Mouse (Mus musculus): ENCODE data around the gene Siah2. TPM values are rescaled to one million over a fixed set of nuclear protein-coding genes. Genes with fewer than 3 reads are reported as not detected.

Siah2 gene
- polyA plus RNA-seq, 1 experiment from 2014 or later, result 4.1 TPM

- no peaks in the 10 kb centered on the region for H3K27me3 ChIP-seq (replicated peaks; ENCODE audit: insufficient read depth, low read length)
- no peak overlapping the region for H3K27ac ChIP-seq (ENCODE audit: low read length)
- no peak overlapping the region for H3K9ac ChIP-seq (replicated peaks; ENCODE audit: low read depth)
- no peak overlapping the region for H3K4me2 ChIP-seq (replicated peaks; ENCODE audit: low read depth, low read length)
- no peak for DNase-seq (ENCODE audit: low spot score)
- H3K36me3 ChIP-seq (ENCODE audit: insufficient read depth, low read length), result no peaks in the 10 kb centered on the region
- no peaks in the 10 kb centered on the region for H3K9me3 ChIP-seq (ENCODE audit: low read length)
- no peak for ATAC-seq
- 67% methylated on average over 1 of the region's 1 CpGs for WGBS
- no peaks in the 10 kb centered on the region for H3K4me1 ChIP-seq (ENCODE audit: insufficient read depth, low read depth, low read length)
- H3K4me3 ChIP-seq (ENCODE audit: low read depth, low read length), result no peak overlapping the region
- no peak for TF ChIP-seq EP300 (IDR thresholded peaks at IDR 0.05)
- no peak for TF ChIP-seq CTCF (IDR thresholded peaks at IDR 0.05)
Measured at GRCm38 (mm10) chr3:58701441-58701840, 9.2 kb upstream of the Siah2 start.

GRCm38 (mm10) chr3:58697926-58698325 lies 5.7 kb upstream of the Siah2 start:
- Histone ChIP-seq H3K36me3 (ENCODE audit: insufficient read depth, low read length) (no peaks in the 10 kb centered on the region), H3K4me3 (ENCODE audit: low read depth, low read length) (no peak overlapping the region), H3K27me3 (replicated peaks; ENCODE audit: insufficient read depth, low read length) (0 out of 2 replicates have a peak, but pooled peaks cover 4% of the 10 kb centered on the region), H3K9me3 (ENCODE audit: low read length) (no peaks in the 10 kb centered on the region), H3K4me1 (ENCODE audit: insufficient read depth, low read depth, low read length) (no peaks in the 10 kb centered on the region; the same call in 1 of the 2 replicates), H3K4me2 (replicated peaks; ENCODE audit: low read depth, low read length) (no peak overlapping the region), H3K27ac (ENCODE audit: low read length) (no peak overlapping the region), H3K9ac (replicated peaks; ENCODE audit: low read depth) (no peak overlapping the region)
- DNase-seq (ENCODE audit: low spot score), result no peak
- no peak for TF ChIP-seq EP300 (IDR thresholded peaks at IDR 0.05)
- TF ChIP-seq CTCF (IDR thresholded peaks at IDR 0.05), result no peak
- no peak for ATAC-seq
- WGBS, result 72% methylated on average over 4 of the region's 4 CpGs

- WGBS, result 47% methylated on average over 3 of the region's 3 CpGs
- TF ChIP-seq EP300 (IDR thresholded peaks at IDR 0.05) (no peak), CTCF (IDR thresholded peaks at IDR 0.05) (no peak)
- ATAC-seq, result no peak
Measured at GRCm38 (mm10) chr3:58696806-58697205, 4.6 kb upstream of the Siah2 start.

GRCm38 (mm10) chr3:58695507-58695906 lies 3.3 kb upstream of the Siah2 start:
- H3K27ac ChIP-seq (ENCODE audit: low read length), result no peak overlapping the region
- 0 out of 2 replicates have a peak, but pooled peaks cover 4% of the 10 kb centered on the region for H3K27me3 ChIP-seq (replicated peaks; ENCODE audit: insufficient read depth, low read length)
- H3K9ac ChIP-seq (replicated peaks; ENCODE audit: low read depth), result no peak overlapping the region
- no peaks in the 10 kb centered on the region; the same call in none of the 2 replicates for H3K4me1 ChIP-seq (ENCODE audit: insufficient read depth, low read depth, low read length)
- H3K4me2 ChIP-seq (replicated peaks; ENCODE audit: low read depth, low read length), result no peak overlapping the region
- WGBS, result 31% methylated on average over 7 of the region's 7 CpGs
- H3K9me3 ChIP-seq (ENCODE audit: low read length), result no peaks in the 10 kb centered on the region
- ATAC-seq, result no peak
- H3K4me3 ChIP-seq (ENCODE audit: low read depth, low read length), result no peak overlapping the region
- H3K36me3 ChIP-seq (ENCODE audit: insufficient read depth, low read length), result no peaks in the 10 kb centered on the region
- DNase-seq (ENCODE audit: low spot score), result no peak
- TF ChIP-seq CTCF (IDR thresholded peaks at IDR 0.05), result no peak
- TF ChIP-seq EP300 (IDR thresholded peaks at IDR 0.05), result no peak

More at GRCm38 (mm10) chr3:58696806-58697205, 4.6 kb upstream of the Siah2 start:
- no peak overlapping the region for H3K4me2 ChIP-seq (replicated peaks; ENCODE audit: low read depth, low read length)
- H3K27ac ChIP-seq (ENCODE audit: low read length), result no peak overlapping the region
- H3K27me3 ChIP-seq (replicated peaks; ENCODE audit: insufficient read depth, low read length), result 0 out of 2 replicates have a peak, but pooled peaks cover 4% of the 10 kb centered on the region
- H3K4me3 ChIP-seq (ENCODE audit: low read depth, low read length), result no peak overlapping the region
- H3K9me3 ChIP-seq (ENCODE audit: low read length), result no peaks in the 10 kb centered on the region
- DNase-seq (ENCODE audit: low spot score), result no peak
- no peaks in the 10 kb centered on the region for H3K36me3 ChIP-seq (ENCODE audit: insufficient read depth, low read length)
- H3K4me1 ChIP-seq (ENCODE audit: insufficient read depth, low read depth, low read length), result no peaks in the 10 kb centered on the region; the same call in none of the 2 replicates
- no peak overlapping the region for H3K9ac ChIP-seq (replicated peaks; ENCODE audit: low read depth)

- Histone ChIP-seq H3K9me3 (ENCODE audit: low read length) (no peaks in the 10 kb centered on the region), H3K4me2 (replicated peaks; ENCODE audit: low read depth, low read length) (no peak overlapping the region), H3K4me1 (ENCODE audit: insufficient read depth, low read depth, low read length) (no peaks in the 10 kb centered on the region; the same call in none of the 2 replicates), H3K9ac (replicated peaks; ENCODE audit: low read depth) (no peak overlapping the region), H3K4me3 (ENCODE audit: low read depth, low read length) (no peak overlapping the region), H3K27me3 (replicated peaks; ENCODE audit: insufficient read depth, low read length) (0 out of 2 replicates have a peak, but pooled peaks cover 4% of the 10 kb centered on the region), H3K36me3 (ENCODE audit: insufficient read depth, low read length) (no peaks in the 10 kb centered on the region), H3K27ac (ENCODE audit: low read length) (no peak overlapping the region)
- ATAC-seq, result no peak
- 87% methylated on average over 1 of the region's 1 CpGs for whole genome bisulfite sequencing
- TF ChIP-seq EP300 (IDR thresholded peaks at IDR 0.05), result no peak
- no peak for TF ChIP-seq CTCF (IDR thresholded peaks at IDR 0.05)
- DNase-seq (ENCODE audit: low spot score), result no peak
Measured at GRCm38 (mm10) chr3:58695044-58695443, 2.8 kb upstream of the Siah2 start.

GRCm38 (mm10) chr3:58693331-58693730 lies 1.1 kb upstream of the Siah2 start:
- Histone ChIP-seq H3K4me1 (ENCODE audit: insufficient read depth, low read depth, low read length) (no peaks in the 10 kb centered on the region; the same call in none of the 2 replicates), H3K27me3 (replicated peaks; ENCODE audit: insufficient read depth, low read length) (0 out of 2 replicates have a peak, but pooled peaks cover 4% of the 10 kb centered on the region), H3K36me3 (ENCODE audit: insufficient read depth, low read length) (no peaks in the 10 kb centered on the region; the same call in 1 of the 2 replicates), H3K27ac (ENCODE audit: low read length) (no peak overlapping the region), H3K9me3 (ENCODE audit: low read length) (no peaks in the 10 kb centered on the region), H3K4me2 (replicated peaks; ENCODE audit: low read depth, low read length) (no peak overlapping the region), H3K9ac (replicated peaks; ENCODE audit: low read depth) (no peak overlapping the region), H3K4me3 (ENCODE audit: low read depth, low read length) (no peak overlapping the region)
- WGBS, result 70% methylated on average over 7 of the region's 7 CpGs
- DNase-seq (ENCODE audit: low spot score), result no peak
- TF ChIP-seq EP300 (IDR thresholded peaks at IDR 0.05), result no peak
- TF ChIP-seq CTCF (IDR thresholded peaks at IDR 0.05), result no peak
- no peak for ATAC-seq

All from lung, postnatal 0 days (tissue).